Mouse (Mus musculus) lung, postnatal 0 days (tissue): ENCODE results near the gene Hist1h1e.

Source experiments
- CTCF ChIP-seq: IDR thresholded peaks from 2 replicates; pipeline ENCODE4 v1.5.1; 2016; ENCODE audit warnings: antibody characterized with exemption, mild to moderate bottlenecking
- EP300 ChIP-seq: IDR thresholded peaks from 2 replicates; pipeline ENCODE4 v1.6.1; 2016; ENCODE audit warnings: antibody characterized with exemption, mild to moderate bottlenecking, control low read depth

DNA sequence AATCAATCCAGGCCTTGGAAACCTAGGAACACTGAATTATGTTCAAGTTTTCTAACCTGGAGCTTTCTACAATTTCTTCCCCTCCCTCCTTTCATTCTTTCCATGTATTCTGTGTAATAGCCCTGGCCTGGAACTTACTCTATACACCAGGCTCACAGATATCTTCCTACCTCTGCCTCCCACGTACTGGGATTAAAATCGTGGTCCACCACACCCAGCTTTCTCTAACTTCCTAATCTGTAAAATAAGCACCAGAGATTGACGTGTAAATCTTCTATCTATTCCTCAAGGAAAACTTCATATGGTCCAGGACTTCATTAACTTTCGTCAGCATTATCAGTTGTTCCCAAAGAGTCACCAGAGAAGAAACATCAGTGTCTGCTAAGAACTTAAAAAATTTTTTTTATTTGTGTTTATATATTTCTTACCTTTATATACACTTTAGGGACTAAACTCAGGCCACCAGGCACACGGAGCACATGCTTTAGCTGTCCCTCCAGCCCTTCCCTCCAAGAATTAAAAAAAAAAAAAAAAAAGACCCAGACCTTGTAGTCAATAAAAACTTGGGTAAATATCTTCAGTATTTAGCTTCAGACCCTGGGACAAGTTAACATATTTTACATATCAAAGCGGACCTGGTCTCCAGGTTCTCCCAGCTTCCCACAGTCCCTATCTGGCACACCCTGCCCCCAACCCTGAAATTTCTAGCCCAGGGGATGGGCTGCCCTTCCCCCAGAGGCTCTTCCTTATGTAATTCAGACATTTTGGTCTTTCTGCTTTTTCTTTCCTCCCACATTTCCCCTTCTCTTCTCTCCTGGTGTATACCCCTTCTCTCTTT, 39.9 kb downstream of the Hist1h1e start:
- no peak for TF ChIP-seq CTCF
- no peak for TF ChIP-seq EP300
